Mouse (Mus musculus) ES-Bruce4 (cell line): ENCODE measurements around the gene Fstl4.

Source experiments
- CTCF ChIP-seq: IDR thresholded peaks from one replicate; pipeline ENCODE4 v1.8.1; 2011; ENCODE audit warnings: low read depth, low read length
- EP300 ChIP-seq: IDR thresholded peaks from 2 replicates; pipeline ENCODE4 v1.6.1; 2011; ENCODE audit warnings: low read depth, low read length; ENCODE audit not compliant: insufficient read depth

DNA sequence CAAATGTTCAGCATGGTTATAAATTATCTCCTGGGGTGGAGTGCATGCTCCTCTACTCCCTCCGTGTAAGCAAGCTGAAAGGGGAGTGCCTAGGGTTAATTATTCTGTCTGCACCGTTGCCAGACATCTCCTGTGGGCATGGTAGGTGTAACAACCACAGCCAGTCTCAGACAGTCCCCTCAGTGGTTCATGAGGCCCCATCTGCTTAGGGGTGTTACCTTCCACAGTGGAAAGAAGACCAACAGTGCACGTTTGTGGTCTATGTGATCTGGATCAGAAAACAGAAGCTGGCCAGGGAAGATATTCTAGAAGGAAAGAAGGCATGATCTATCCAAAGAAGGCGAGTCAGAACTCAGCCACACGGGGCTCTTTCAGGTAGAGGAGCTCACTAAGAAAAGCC lies 289.7 kb downstream of the Fstl4 start:
- TF ChIP-seq CTCF = no peak
- no peak for TF ChIP-seq EP300
